Mouse (Mus musculus): ENCODE data around the gene Fsd1l.

DNA sequence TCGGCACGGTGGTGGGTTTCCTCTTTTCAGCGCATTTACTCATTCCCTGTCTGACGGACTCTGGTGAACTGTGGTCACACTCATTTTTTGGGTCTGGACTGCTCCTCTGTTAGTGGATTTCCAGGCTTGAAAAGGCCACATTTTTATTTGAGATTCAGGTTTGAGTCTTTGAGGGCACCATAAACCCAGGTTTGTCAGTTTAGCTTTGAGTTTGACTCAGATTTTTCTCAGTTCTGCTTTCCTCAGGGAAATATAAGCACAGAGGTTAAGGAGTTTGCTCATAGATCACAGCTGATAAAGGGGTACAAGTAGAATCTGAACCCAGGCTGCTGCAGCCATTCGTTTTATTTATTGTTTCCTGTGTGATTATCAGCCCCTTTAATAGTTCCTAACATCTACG, 10.2 kb upstream of the Fsd1l start:
- TF ChIP-seq CTCF (IDR thresholded peaks at IDR 0.05; ENCODE audit: low read depth, low read length): no peak
- TF ChIP-seq POLR2A (IDR thresholded peaks at IDR 0.05; ENCODE audit: insufficient read depth, low read length): no peak
- TF ChIP-seq EP300 (IDR thresholded peaks at IDR 0.05; ENCODE audit: insufficient read depth, low read depth, low read length): no peak
